Mouse (Mus musculus): Measurements from ENCODE around the gene Clec12b.

DNA sequence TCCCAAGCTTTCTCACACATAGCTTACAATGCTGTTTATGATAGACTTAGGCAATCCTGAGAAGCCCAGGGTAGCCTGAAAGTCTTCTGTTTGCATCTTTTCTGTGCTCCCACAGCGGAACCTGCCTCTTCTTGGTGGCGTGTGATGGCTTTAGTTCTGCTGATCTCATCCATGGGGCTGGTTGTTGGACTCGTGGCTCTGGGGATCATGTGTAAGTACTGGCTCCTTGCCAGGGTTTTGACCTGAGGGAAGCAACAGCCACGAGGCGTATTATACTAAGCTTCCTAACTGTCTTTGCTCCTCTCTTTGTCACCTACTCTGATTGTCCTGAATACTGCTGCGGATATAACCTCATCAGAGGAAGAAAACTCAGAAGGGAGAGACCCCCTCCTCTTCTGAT lies 14.3 kb upstream of the Clec12b start:
- no peak for TF ChIP-seq CTCF (IDR thresholded peaks at IDR 0.05; ENCODE audit: control insufficient read depth, insufficient read depth, low read length)
- no peak for TF ChIP-seq POLR2A (IDR thresholded peaks at IDR 0.05; ENCODE audit: borderline replicate concordance, control insufficient read depth, low read depth, low read length)

All from bone marrow, adult 2 months (tissue).